Mouse (Mus musculus) ovary, postnatal 10 days (tissue): ENCODE measurements around the gene Cd248.
"Not testable (repeated sequence)": the region's sequence is repeated elsewhere in the genome, so short reads cannot be mapped to it uniquely, and the experiment has no call there.

Source experiments
- DNase-seq: peaks from one replicate; pipeline ENCODE4 v3.0.0; 2022; ENCODE audit warnings: low spot score

Cd248 gene

DNA sequence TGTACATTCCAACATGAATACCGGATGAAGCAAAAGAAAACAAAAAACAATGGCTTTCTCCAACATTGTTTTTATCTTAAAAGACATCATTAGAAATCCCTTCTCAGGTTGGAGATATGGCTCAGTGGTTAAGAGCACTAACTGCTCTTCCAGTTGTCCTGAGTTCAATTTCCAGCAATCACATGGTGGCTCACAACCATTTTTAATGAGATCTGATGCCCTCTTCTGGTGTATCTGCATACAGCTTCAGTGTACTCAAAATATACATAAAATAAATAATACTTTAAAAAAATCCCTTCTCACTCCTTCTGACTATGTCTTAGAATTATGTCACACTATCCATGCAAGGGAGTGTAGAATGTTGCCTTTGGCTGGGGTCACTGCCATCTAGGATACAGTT lies 11.4 kb downstream of the Cd248 start:
- DNase-seq, result no peak

DNA sequence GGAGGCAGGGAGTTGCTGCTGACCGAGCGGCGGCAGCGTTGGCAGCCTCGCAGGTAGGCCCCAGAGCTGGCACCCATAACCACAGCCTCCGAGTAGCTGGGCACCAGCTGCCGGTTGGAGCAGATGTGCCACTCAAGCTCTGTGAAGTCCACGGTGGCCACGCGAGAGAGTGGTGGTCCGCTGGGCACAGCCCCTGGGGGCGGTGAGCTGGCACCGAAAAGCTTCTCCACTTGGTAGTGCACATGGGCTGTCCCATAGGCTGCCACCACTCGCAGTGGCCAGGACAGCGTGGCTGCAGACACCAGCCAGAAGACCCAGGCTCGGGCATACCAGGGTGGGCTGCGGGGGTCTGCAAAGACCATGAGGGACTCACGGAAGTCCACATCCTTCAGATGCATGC lies 14.1 kb downstream of the Cd248 start:
- DNase-seq, result no peak

DNA sequence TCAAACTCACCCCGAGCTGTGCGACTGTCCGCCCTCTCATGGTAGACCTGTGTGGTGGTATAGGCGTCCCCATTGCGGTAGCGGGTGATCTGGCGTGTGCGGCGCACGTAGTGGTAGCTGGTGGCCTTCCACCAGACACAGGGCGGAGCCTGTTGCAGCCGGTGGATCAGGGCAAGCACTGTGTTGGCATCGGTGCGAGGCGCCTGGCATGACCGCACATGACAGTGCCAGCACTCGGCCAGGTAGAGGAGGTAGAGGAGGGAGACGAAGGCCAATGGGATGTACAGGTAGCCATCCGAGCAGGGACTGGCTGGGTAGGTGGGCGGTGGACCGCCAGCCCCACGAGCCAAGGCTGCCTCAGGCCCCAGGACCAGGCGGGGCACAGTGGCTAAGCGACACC lies 14.7 kb downstream of the Cd248 start:
- DNase-seq, result no peak

DNA sequence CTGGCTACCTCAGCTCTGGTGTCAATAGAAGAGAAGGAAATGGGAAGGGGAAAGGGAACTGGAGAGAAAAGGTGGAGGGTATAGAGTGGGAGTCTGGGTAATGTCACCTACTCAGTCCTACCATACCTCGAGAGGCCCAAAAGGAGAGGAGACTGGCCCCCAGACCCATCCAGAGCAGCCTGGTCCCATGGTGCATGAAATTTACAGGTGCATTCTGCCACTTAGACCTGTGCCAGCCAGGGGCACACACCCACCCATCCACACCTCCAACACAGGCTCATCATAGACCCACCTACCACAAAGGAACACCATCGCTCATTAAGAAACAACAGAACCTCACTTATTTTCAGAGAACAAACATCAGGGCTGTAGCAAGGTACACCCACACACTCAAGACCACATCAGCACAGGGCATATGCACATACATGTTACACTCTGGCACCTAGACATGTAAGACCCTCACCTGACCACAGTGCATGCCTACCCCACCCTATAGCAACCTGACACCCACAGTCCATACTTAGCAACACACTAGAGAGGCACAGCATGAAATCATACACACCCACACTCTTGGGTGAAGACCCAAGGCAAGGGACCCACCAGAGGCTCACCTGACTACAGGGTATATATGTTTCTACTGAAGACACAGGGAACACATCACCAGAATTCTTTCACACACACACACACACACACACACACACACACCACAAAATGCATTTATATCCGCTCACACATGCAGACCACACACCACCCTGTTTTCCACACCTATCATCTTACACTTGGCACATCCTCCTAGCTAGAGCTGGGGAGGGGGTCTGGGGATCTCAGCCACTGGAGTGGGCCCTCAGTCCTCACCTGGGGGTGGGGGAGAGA lies 16.3 kb downstream of the Cd248 start:
- no peak for DNase-seq

DNA sequence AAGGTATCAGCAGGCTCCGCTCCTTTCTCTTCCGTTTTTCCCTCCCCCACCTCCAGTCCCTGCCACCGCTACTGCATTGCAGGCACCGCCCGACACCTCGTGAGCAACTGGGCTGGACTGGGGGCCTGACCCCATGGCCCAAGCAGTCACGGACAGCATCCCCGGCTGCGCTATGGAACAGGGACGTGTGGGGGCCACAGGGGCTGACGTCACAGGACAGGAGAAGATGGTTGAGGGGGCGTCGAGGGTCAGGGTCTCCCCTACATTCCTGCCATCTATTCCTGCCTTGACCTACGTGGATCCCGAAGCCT lies 16.9 kb downstream of the Cd248 start:
- DNase-seq, result no peak

DNA sequence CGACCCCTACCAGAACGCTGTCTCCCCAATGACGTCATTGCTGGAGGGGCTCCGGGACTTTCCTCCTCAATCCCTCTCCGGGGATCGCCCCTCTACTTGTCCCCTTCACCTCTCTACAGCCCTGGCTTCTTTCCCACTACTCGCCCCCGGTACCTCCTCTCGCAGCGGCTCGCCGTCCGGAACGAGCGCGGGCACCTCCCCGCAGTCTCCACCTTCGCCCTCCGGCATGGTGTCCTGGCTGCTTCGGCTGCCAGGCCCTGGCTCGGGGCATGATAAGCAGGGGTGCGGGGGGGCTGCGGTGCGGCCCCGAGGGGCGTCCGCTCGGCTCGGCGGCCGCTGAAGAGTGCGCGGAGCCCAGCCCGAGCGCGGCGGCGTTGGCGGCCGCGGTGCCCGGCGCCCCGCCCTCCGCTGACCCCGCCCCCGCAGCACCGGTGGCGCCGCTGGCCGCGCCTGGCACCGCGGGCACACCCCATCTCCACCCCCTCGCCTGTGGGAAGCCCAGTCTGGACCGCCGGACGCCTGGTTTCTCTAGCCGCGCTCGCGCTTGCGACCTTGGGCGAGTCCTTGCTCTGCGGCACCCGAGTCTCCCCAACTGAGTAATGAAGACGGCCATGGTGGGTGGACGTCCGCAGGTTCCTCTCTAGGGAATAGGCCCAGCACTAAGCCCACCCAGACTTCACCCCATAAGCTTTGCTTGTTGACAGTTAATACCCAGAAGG lies 17.4 kb downstream of the Cd248 start, which contains the start of gene Tmem151a:
Gene Tmem151a (minus strand): TSS at position 387 of the 719 bp plus-strand sequence.
- no peak for DNase-seq

DNA sequence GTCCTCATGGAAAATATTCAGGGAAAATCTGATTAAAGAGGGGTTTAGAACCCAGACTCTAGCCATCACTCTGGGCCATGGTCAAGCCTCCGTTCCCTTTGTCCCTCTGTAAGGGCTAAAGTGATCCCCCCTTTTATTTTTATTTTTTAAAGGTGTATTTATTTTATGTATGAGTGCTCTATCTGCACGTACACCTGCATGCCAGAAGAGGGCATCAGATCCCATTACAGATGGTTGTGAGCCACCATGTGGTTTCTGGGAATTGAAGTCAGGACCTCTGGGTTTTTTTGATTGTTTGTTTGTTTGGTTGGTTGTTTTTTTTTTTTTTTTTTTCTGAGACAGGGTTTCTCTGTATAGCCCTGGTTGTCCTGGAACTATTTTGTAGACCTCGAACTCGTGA lies 18.7 kb downstream of the Cd248 start:
- DNase-seq, result not testable (repeated sequence)

DNA sequence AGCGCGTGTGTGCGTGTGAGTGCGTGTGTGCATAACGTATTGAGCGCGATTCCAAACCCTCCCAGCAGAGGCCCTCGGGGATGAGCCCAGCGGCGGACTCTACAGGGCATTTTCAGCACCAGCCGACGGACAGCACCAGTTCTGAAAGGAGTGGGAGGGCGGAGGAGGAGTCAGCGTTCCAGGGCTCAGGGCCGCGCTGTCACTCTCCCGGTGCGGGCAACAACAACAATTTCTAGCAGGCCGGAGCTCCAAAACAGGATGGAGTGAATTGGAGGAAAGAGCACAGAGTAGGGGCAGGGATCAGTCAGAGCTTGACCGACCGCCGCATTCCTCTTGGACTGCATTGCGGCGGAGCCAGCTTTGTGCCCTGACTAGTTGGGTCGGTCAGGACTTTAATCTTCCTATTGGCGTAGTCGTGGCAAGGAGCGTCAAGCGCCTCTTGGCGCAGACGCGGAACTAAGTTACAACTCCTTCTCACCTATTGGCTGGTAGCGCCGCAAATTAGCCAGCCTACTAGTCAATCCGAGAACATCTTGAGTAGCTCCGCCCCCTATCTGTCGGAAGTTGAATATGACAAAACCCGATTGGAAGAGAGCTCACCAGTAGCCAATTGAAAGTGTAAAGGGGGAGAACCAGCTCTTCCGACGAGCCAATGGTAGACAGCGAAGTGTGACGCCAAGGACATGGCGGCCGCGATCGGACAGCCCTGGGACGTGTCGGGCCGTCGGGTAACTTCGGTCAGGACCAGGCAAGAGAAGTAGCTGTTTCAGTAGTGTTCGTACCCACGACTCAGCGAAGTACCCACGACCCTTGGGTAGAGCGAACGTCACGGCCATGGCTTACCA lies 20.2 kb downstream of the Cd248 start, which contains the start of gene Yif1a:
Gene Yif1a (plus strand): TSS at position 655 of the 845 bp plus-strand sequence.
- peak; percentile 93 for DNase-seq

DNA sequence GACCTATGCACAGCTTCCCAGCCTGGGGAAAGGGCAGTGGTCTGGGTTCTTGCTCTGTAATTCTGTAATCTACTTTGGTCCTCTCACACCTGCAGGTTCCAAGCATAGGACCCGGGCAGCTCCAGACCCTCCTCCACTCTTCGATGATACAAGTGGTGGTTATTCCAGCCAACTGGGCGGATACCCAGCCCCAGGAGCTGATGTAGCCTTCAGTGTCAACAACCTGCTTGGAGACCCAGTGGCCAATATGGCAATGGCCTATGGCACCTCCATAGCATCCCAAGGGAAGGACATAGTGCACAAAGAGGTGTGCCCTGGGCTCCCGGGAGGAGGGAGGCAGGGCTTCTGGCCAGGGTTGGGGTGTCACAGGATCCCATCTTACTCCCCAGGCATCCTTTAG lies 21.4 kb downstream of the Cd248 start:
- no peak for DNase-seq

DNA sequence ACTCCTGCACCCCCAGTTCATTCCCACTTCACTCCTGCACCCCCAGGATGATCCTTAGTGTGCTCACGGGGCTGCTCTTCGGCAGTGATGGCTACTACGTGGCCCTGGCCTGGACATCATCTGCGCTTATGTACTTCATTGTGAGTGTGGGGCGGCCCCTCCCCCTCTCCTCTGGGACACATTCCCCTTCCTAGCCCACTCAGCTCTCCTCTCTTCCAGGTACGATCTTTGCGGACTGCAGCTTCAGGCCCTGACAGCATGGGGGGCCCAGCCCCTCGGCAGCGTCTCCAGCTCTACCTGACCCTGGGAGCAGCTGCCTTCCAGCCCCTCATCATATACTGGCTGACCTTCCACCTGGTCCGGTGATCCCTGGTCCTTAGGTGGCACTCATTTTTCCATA lies 24.2 kb downstream of the Cd248 start:
- DNase-seq, result no peak

DNA sequence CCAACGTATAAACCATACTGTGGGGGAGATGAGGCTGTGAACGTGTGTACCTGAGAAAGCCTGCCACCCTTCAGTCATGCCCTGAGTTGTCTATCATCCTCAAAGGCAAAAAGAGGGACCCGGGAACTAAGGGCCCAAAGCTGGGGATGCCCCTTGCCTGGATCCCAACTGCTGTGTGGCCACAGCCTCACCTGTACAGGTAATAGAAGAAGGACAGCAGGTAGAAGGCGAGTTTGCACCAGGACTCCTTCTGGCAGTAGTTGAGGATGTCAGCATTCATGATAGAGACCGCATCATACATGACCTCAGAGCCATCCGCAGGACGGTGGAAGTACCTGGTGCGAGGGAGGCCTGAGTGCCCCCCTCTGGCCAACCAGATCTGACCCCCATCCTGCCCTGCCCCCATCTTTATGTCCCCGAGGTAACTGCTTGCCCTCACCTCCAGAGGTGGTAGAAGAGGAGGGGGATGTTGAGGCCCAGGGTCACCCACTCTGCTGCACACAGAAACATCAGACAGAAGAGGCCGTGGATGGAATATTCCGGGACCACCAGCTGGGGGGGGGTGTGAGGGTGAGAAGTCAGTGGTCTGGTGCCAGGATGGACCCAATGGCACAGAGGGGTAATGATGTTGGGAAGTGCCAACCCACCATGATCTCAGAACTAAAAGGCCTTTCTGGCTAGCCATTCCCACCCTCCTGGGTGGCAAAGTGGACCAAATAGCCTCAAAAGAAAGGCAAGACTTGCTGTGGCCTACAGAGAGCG lies 25.8 kb downstream of the Cd248 start:
- no peak for DNase-seq

DNA sequence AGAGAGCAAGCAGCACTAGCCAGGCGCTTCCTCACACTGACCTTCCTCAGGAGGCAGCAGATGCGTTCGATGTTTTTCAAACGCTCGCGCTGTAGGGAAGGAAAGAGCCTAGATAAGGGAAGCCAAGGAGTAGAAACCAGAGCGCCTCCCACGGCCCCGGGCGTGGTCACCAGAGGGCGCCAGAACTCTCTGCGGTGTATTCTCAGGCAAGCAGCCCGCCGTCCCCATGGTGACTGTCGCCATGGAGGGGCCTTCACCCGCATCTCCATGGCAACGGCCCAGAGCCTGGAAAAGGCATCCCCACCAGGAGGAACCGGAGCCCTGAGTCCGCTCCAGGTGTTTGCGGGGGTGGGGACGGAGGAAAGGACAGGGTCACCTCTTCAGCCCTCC lies 26.4 kb downstream of the Cd248 start:
- DNase-seq, result peak; percentile 90

DNA sequence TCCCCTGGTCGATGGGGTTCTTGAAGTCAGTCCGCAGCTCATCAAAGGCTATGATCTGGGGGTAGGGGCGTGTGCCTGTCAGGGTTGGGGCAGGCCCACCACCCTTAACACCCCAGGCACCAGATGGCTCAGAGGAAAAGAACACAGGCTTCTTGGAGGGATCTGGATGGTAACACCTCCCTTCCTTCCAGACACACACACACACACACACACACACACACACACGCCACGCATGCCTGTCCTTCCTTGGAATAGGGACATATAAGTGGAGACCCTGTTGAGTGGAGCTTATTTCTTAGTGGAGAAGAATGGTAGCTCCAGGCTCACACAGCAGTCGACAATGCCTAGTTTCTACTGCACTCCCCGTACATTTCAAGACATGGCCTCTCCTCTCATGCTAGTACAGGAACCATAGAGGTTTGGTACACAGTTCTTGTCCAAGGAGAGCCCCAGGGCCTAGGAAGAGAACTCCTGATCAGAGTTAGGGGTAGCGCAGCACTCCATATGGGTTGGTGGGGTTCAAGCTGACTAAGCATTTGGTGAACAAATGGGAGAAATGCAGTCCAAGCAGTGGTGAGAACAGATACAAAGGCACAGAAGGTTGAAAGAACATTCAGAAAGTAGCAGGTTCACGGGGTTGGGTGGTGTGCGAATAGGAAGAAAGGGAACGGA lies 27.0 kb downstream of the Cd248 start:
- no peak for DNase-seq

DNA sequence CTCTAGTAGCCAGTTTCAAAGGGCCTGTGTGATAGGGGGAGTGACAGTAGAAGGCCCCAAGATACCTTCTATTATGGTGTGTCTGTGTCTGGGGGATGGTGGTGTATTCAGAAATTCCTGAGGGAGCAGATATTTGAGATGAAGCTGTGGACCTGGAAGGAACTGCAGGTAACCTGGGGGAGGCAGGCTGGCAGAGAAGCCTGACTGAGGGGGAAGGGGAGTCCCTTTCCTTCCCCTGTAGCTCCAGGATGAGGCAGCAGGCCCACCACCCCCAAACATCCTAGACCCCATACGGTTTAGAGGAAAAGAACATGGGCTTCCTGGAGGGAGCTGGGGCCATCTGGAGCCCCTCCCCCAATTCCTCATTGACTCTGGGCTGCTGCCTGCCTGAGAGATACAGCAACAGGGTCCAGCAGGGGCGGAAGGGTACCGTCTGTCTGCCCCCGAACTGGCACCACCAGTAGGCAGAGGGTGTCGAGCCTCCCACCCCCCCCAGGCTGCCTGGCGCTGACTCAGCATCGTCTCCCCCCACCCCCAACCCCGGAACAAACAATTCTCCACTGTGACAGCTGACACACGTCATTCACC lies 28.1 kb downstream of the Cd248 start:
- DNase-seq, result no peak

DNA sequence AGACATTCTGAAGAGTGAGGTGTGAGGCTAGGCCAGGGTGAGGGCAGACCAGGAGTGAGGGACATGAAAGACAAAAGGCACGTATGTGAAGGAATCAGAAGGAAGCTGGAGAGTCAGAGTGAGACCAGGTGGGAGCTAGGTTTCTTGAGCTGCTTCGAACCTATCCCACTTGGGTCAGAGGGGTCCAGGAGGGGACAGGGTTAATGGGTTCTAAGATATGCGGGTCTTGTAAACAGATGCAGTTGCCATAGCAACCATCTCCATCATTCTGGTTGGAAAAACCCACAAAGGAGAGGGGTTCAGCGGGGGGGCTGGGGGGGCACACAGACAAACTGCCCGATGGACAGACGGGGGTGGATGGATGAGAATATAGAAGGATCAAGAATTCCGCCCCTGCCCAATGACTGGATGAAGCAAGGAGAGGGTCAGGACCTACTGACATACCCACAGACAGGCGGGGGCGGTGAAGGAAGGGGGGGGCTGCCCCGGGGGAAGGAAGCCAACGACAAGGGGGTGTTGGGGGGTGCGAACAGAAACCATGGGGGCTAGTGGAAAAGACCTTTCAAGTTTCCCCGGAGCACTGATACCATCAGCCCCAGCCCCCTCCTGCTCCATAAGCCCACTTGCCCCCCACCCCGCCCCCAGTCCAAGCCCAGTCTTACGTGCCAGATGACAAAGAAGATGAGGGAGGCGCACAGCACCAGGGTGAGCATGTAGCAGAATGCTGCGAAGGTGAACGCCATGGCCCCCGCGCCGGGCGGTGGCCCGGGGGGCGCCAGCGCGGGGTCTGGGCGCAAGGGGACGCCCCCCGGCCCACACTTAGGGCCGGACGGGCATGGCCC lies 29.9 kb downstream of the Cd248 start:
- DNase-seq, result no peak

DNA sequence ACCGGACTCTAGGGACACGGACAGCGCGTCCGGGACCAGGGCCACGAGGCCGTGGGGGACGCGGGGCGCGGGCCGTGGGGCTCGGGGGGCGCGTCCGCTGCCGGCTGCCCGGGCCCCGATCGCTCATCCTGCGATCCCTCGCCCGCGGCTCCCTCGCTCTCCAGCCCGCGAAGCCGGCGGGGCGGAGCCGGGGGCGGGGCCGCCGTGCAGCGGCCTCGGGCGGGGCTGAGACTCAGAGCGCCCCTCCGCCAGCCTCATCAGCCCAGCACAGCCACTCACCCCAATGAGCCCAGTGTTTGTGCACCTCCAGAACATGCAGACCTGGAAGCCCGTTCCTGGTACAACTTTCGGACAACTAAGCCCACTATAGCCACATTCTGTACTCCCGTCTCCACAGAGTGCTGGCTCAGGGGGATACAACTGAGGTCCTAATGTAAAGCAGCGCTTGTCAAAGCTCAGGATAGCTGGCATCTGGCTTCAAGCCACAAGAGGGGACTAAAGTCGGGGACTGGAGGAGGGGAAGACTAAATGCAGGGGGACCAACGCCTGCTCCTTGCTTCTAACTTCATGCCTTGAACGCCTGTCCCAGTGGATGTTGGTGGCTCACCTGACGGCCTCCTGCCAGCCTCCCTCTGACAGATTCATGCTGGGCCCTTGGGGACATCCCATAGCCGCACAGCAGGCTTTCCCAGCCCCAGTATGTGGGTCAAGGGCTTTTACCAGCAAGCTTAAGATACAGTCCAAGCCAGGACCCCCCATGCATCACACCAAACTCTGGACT lies 30.7 kb downstream of the Cd248 start, which contains the start of gene Cnih2:
Gene Cnih2 (minus strand): TSS at position 159 of the 781 bp plus-strand sequence.
- no peak for DNase-seq

DNA sequence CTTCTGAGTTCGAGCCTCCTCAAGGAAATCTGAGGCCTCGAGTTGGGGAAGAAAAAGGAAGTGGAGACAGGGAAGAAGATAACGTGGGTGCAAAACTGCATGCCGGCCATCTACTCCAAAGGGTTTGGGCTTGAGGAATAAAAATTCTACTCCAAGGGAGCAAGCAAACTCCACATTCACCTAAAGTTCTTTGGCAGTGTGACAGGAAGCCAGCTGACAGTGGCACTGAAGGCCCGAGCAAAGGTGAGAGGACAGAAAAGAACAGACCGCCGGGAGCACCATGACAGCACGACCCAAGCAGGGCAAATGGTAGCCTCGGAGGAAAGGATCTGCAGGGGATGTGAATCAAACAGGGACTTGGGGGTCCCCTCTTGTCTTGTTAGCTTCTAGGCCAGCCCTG lies 38.2 kb downstream of the Cd248 start:
- no peak for DNase-seq

DNA sequence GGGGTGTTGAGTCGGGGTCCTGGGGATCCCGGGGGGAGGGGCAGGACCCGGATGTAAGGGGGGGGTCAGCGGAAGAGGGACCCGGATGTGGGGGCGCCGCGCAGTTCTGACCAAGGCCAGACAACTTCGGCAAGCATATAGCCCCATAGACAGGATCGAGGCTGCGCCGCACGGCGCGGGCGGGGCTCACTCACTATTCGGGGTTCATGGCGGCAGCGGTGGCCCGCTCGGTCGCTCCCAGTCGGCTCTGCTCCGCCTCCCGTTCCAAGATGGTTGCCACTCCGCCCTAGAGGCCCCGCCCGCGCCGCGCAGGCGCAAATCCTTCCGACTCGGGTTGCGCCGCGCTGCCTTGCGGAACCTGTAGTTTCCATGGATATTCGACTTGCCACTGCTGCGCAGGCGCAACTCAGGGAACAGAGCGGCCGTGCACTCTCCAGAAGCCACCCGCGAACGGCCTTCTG lies 38.9 kb downstream of the Cd248 start, which contains the start of gene Rab1b:
Gene Rab1b (minus strand): TSS at position 342 of the 461 bp plus-strand sequence.
- DNase-seq, result peak; percentile 92
